Mouse (Mus musculus) kidney, adult 2 months (tissue): Measurements from ENCODE around the gene Glrx2.

Experiments
- CTCF ChIP-seq: fragments of 200-500 bp; conservative IDR thresholded peaks from 2 replicates; pipeline ENCODE4 v1.5.1; 2011; ENCODE audit warnings: low read depth, mild to moderate bottlenecking, control low read depth, low read length, moderate library complexity, mixed read lengths; ENCODE audit not compliant: insufficient read depth, insufficient read length
- POLR2A ChIP-seq: fragments of 200-500 bp; IDR thresholded peaks from one replicate; pipeline ENCODE4 v1.6.1; 2011; ENCODE audit warnings: low read depth, low read length, control low read depth

DNA sequence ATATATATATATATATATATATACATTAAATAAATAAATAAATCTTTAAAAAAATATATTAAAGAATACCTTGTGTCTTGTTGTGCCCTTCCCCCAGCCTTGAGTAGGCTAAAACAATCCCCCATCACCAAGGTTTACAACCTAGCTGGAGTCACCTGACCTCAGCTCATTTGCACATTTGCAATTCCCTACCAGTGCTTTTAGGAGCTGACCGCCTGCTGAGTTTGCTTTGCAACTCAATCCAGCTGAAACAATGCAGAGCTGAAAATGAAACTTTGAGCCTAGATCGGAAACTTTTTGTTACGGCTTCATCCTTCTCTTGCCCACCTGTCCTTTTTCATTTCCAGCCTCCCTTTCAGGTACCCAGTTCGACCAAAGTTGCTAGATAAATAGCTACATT lies 15.6 kb downstream of the Glrx2 start:
- TF ChIP-seq CTCF (no peak), POLR2A (no peak)
